9 mouse cellular contexts compared by ENCODE assay signal in the genomic region with DNA sequence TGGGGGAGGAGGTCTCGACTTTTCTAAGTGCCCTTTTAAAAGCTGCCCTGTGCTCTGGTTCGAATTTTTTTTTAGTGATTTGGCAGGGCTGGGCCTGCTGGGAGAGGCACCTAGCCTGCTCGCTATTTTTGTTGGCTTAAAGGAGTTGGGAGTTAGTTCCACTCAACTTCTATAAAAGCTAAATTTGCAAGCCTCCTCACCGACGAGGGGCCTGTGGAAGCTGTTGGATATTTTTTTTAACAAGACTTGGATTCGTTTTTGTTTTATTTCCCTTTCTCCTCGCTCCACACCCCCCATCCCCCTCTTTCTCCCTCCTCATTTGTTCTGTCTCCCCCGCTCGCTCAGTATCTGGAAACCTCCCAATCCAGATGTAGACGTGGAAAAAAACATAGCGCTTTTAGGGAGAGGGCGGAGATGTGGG. TPM values are rescaled to one million over a fixed set of nuclear protein-coding genes. Genes with fewer than 3 reads are reported as not detected.
A peak's percentile ranks its signal among the peaks of the same experiment; 100 is the strongest.
DNase-seq lines count a peak whose midpoint lies in the region; ATAC-seq lines count a peak whose summit lies in the region.
"Had no signal": no experiment of that assay in that cellular context is flagged by ENCODE, and none has a peak within 500 bp of the region (broad histone marks: within the 10 kb centered on the region; RNA-seq: fewer than 3 reads in every experiment).

No protein-coding gene starts in this region.

- H3K9ac ChIP-seq in midbrain, embryonic 11.5 days (ENCODE audit: low read length): peak overlapping the region; percentile 97
- H3K9ac ChIP-seq: liver, embryonic 15.5 days had no signal

- peaks cover 4% of the 10 kb centered on the region; the same call in 1 of the 2 replicates for H3K27me3 ChIP-seq in midbrain, embryonic 11.5 days (ENCODE audit: control insufficient read depth, insufficient read depth, low read length)

- no peaks in the 10 kb centered on the region for H3K36me3 ChIP-seq in midbrain, embryonic 11.5 days (ENCODE audit: control insufficient read depth, insufficient read depth, low read length)
- H3K36me3 ChIP-seq: liver, embryonic 15.5 days had no signal

- ATAC-seq in midbrain, embryonic 11.5 days (ENCODE audit: low FRiP score): no peak

- H3K9me3 ChIP-seq in midbrain, embryonic 11.5 days (ENCODE audit: control insufficient read depth, low read length): no peaks in the 10 kb centered on the region
- H3K9me3 ChIP-seq: liver, embryonic 15.5 days had no signal

- peak overlapping the region; percentile 91 for H3K4me2 ChIP-seq in midbrain, embryonic 11.5 days
- H3K4me2 ChIP-seq: liver, embryonic 15.5 days had no signal

- peak; percentile 48 to 56 for DNase-seq in cerebellum, postnatal 10 days
- DNase-seq in cerebellum, adult 9-10 months: no peak
- peak; percentile 51 for DNase-seq in heart, postnatal 4 days
- DNase-seq in midbrain, embryonic 11.5 days (ENCODE audit: low spot score, missing footprints): peak; percentile 95
- DNase-seq in urinary bladder, adult 2 months (ENCODE audit: low spot score): no peak
- DNase-seq in natural killer cell, adult 2 months (ENCODE audit: low spot score in 2 of 2): no peak
- no peak for DNase-seq in adrenal gland, adult 18-20 months (ENCODE audit: low spot score in 2 of 2)

- H3K27ac ChIP-seq in brown adipose tissue, adult 24 weeks (replicated peaks; ENCODE audit: low read depth, low read length): no peak overlapping the region
- H3K27ac ChIP-seq in midbrain, embryonic 11.5 days (ENCODE audit: low read depth, low read length): no peak overlapping the region; the same call in 1 of the 2 replicates
- H3K27ac ChIP-seq: liver, embryonic 15.5 days had no signal

- WGBS in midbrain, embryonic 11.5 days: 0% methylated on average over 12 of the region's 12 CpGs

- 0 out of 2 replicates have a peak overlapping the region, but pooled peaks have one; percentile 13 for H3K4me3 ChIP-seq in brown adipose tissue, adult 24 weeks (ENCODE audit: insufficient read depth, low read depth, low read length)
- peak overlapping the region; percentile 90 for H3K4me3 ChIP-seq in midbrain, embryonic 11.5 days (ENCODE audit: low read depth, low read length)

- H3K4me1 ChIP-seq in brown adipose tissue, adult 24 weeks (ENCODE audit: control insufficient read depth, insufficient read depth, insufficient read length, low read length): no peaks in the 10 kb centered on the region
- peaks cover 49% of the 10 kb centered on the region for H3K4me1 ChIP-seq in midbrain, embryonic 11.5 days (ENCODE audit: control insufficient read depth, insufficient read depth, low read length)

RNA-seq across cellular contexts. Expression of a gene that starts 2.6 kb away (rescaled TPM):
- polyA plus RNA-seq in brown adipose tissue, adult 24 weeks (2012; ENCODE audit: insufficient read depth, insufficient read length, missing spikeins): 0.42 and 1.3 TPM in 2 replicates
- total RNA-seq in heart, postnatal 4 days (2021): 10 to 100 TPM; 21.9 TPM
- polyA plus RNA-seq in midbrain, embryonic 11.5 days (2014; fragmentation: Nextera tagmentation; extraction: Ambion mirVana): 27.1 and 27.3 TPM in 2 replicates
- 53.7 and 54.9 TPM in 2 replicates for polyA plus RNA-seq in urinary bladder, adult 2 months (2012; rRNA removed)
- 1 to 10 TPM; 2.6 to 3.6 TPM for total RNA-seq in adrenal gland, adult 18-20 months (2021)

RNA-seq across cellular contexts. Expression of a gene that starts 27.5 kb away (rescaled TPM):
- not detected in 2 replicates for polyA plus RNA-seq in brown adipose tissue, adult 24 weeks (2012; ENCODE audit: insufficient read depth, insufficient read length, missing spikeins)
- total RNA-seq in heart, postnatal 4 days (2021): 1 to 10 TPM; 4.4 to 5.3 TPM
- 13.9 and 14.6 TPM in 2 replicates for polyA plus RNA-seq in midbrain, embryonic 11.5 days (2014; fragmentation: Nextera tagmentation; extraction: Ambion mirVana)
- 53.0 and 56.5 TPM in 2 replicates for polyA plus RNA-seq in urinary bladder, adult 2 months (2012; rRNA removed)
- total RNA-seq in adrenal gland, adult 18-20 months (2021): not detected

RNA-seq across cellular contexts. Expression of a gene that starts 50.6 kb away (rescaled TPM):
- 7.7 and 15.2 TPM in 2 replicates for polyA plus RNA-seq in brown adipose tissue, adult 24 weeks (2012; ENCODE audit: insufficient read depth, insufficient read length, missing spikeins)
- 10 to 100 TPM; 29.5 to 29.7 TPM for total RNA-seq in heart, postnatal 4 days (2021)
- polyA plus RNA-seq in midbrain, embryonic 11.5 days (2014; fragmentation: Nextera tagmentation; extraction: Ambion mirVana): 42.5 and 43.8 TPM in 2 replicates
- 17.5 and 23.9 TPM in 2 replicates for polyA plus RNA-seq in urinary bladder, adult 2 months (2012; rRNA removed)
- 10 to 100 TPM; 24.6 to 29.8 TPM for total RNA-seq in adrenal gland, adult 18-20 months (2021)

RNA-seq across cellular contexts. Expression of a gene that starts 56.8 kb away (rescaled TPM):
- polyA plus RNA-seq in brown adipose tissue, adult 24 weeks (2012; ENCODE audit: insufficient read depth, insufficient read length, missing spikeins): not detected in 2 replicates
- under 1 TPM; 0.09 to 0.33 TPM for total RNA-seq in heart, postnatal 4 days (2021)
- 0.40 and 0.62 TPM in 2 replicates for polyA plus RNA-seq in midbrain, embryonic 11.5 days (2014; fragmentation: Nextera tagmentation; extraction: Ambion mirVana)
- 0.04 and 0.09 TPM in 2 replicates for polyA plus RNA-seq in urinary bladder, adult 2 months (2012; rRNA removed)
- not detected for total RNA-seq in adrenal gland, adult 18-20 months (2021)

Comparison
In these comparisons a context has a peak if more than half of its experiments do, and no peak if none do; other contexts are left out.
1. DNase-seq: peak in cerebellum, postnatal 10 days (2 of 2), heart, postnatal 4 days (single experiment) and midbrain, embryonic 11.5 days (single experiment); none in cerebellum, adult 9-10 months (single experiment), urinary bladder, adult 2 months (single experiment), natural killer cell, adult 2 months (0 of 2) and adrenal gland, adult 18-20 months (0 of 2).
2. RNA of a gene that starts 2.6 kb away (polyA plus RNA-seq): 53.7 to 54.9 TPM in urinary bladder, adult 2 months and 27.1 to 27.3 TPM in midbrain, embryonic 11.5 days; 0.42 to 1.3 TPM in brown adipose tissue, adult 24 weeks; every median in the first group is over 10 times any median in the second.
3. RNA of a gene that starts 27.5 kb away (polyA plus RNA-seq): 53.0 to 56.5 TPM in urinary bladder, adult 2 months and 13.9 to 14.6 TPM in midbrain, embryonic 11.5 days; not detected in brown adipose tissue, adult 24 weeks; every median in the first group is over 10 times any median in the second.